Mouse (Mus musculus): ENCODE measurements around the gene Mest.

DNA sequence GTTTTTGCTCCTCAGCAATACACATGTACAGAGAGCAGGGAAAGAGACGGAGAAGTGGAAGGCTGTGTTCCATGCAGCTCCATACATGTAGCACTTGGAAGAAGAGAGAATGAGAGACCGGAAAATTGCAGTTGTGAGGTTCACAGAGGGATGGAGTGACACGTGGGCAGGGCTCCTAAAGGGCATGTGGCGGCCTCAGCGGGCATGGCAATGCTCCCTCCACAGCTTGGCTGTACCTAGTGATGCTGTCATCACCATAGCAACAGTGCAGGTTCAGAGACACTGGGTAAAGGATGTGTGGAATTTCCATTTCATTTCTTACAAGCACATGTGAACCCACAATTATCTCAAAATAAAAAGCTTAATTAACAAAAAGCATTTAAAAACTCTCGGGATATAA, 44.9 kb upstream of the Mest start:
- no peak for TF ChIP-seq TAL1 (IDR thresholded peaks at IDR 0.05; ENCODE audit: low read length)
- TF ChIP-seq GATA1 (IDR thresholded peaks at IDR 0.05; ENCODE audit: low read length), result no peak
